Mouse (Mus musculus) adrenal gland, adult (tissue): ENCODE results near the gene Iars2.

ENCODE experiments used
- DNase-seq, 2 experiments: peaks; one replicate each; pipeline ENCODE4 v3.0.0; 2022 to 2023; ENCODE audit warnings: low spot score in 1 of 2; ENCODE audit not compliant: inconsistent age in 2 of 2

Gene Iars2

DNA sequence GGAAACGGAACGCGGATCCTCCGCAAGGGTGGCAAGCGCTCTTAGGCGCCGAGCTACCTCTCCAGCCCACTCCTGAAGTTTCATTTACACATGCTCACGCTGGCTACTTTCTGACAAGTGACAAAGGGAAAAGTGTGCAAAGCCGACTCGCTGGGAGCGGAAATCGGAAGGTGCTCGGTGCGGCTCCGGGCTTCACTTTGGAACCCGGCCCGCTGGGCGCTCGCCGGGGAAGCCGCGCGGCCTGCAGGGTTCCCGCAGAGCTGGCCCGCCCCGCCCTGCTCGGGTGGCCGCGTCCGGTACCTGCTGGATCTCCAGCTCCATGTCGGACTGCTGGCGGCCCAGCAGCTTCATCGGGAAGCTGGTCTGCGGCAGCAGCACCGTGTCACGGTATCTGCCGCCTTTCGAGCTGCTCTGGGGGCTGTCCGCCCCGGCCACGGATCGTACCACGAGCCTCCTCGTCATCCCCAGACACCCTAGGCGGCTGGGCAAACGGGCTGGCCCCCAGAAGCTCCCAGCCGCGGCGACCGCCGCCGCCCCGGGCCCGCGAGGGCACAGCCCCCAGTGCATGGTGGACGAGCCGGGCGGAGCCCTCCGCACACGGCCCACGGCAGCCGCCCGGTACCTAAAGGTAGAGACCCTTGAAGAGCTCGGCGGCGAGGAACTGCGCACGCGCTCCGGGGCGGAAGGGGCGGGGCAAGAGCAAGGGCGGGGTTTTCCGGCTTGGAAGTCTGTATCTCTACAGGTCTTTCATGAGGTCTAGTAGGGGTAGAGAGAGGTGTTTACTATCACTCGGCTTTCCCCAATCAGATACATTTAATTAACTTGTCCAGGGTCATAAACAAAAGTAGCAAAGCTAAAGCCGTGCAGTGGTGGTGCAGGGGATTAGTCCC lies at the start of gene Iars2:
Gene Iars2 (minus strand): TSS at position 676 of the 890 bp plus-strand sequence.
- DNase-seq = peak; percentile 93 to 98

DNA sequence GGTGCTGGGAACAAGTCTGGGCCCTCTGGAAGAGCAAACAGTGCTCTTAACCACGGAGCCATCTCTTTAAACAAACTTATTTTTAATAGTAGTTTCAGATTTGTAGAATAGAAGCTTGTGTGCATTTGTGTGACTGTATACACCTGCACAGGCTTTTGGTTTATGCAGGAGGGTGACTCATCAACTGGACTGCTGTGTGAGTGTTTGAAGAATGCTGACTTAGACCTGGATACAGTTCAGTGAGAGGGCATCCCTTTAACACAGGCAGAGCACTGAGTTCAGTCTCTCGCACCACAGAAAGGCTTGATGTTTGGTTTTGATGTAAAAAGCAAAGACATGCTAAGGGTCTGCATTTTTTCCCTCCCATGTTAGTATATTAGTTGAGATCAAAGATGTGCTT lies 48.2 kb upstream of the Iars2 start:
- DNase-seq = no peak

DNA sequence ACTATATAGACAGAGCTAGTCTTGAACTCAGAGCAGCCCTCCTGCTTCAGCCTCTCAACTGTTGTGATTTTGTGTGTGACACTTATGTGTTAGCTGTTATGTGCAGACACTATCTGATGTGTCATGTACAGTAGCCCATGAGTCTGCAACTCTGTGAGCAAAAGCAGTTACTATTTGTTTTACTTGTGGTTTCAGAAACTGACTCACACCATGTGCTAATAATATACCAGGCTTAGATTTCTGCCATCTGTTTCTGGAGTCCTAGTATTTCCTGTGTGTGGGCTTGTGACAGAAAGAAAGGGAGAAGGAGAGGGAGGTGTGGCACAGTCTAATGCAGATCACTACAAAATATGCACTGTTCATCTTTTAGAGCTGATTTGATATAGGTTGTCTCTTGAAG lies 47.2 kb upstream of the Iars2 start:
- no peak for DNase-seq

DNA sequence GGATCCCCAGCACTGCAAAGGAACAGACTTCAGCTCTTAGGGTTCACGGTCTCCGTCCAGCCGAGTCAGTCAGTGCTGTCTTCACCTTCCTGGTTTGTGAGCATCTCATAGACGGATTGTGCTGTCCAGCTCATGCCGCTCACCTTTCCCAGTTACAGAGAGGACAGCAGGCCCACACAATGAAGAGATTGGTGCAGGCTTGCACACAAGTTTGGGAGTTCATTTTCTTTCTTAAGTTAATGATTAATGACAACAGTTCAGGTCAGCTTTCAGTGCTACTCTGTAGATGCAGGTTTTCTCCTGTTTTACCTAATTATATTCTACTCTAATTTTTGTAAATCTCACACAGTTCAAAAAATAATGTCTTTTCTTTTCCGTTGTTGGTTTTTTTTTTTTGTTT lies 40.8 kb upstream of the Iars2 start:
- DNase-seq = no peak

DNA sequence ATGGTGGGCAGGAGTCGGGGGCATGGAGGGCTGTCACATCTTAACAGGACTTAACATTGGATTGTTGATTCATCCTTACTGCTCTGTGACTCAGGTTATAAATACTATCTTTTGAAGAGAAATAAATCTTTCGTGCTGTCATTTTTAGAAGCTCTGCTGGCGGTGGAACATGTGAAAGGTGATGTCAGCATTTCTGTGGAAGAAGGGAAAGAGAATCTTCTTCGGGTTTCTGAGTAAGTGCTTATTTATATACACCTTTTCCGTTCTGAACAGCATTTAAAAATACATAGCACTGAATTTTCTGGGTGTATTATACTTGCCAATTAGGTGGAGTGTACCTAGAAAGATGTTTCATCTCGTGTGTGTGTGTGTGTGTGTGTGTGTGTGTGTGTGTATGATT lies 38.2 kb upstream of the Iars2 start:
- DNase-seq = peak in 1 of 2 experiments; percentile 46

DNA sequence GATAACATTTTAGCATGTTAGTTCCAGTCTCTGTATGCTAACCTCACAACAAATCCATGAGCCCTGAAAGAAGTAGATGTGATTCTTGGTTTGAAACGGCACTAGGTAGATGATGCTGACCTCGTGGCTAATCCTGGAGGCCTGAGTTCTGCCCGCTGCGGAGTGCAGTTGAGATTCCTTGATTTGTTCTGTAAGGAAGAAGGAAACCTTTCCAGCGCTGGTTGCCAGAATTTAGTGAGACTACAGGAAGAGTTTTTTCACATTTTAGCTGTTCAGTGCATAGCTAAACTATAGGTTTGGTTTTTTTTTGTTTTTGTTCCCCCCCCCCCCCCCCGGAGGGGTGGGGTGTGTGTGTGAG lies 35.0 kb upstream of the Iars2 start:
- no peak for DNase-seq

DNA sequence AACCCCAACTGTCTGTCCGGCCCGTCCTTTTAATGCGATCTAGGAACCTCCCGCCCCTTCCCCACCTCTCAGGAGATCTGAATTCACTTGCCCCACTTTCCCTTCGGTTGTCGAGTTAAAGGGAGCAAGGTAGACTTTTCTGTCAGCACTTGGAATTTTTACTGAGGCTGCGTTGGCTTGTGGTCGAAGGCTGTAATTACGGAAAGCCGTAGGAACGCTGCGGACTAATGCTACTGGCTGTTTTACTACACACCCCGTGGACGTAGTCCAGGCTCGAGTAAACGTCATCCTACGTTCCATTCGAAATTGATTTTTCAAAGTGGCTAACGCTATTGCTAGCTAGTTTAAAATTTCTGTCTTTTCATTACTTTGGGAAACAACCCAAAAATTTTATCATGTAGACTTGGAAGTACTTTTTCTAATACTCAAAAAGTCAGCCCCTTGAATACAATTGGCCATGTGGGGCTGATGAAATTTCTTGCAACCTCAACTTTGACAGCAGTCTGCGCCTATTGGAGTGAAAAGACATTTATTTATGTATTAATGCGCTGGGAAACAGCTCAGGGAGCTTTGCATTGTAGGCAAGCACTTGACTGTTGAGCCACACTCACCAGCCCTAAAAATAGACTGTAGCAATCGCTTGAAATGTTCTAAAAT lies 34.5 kb upstream of the Iars2 start:
- DNase-seq = peak; percentile 57 to 83

DNA sequence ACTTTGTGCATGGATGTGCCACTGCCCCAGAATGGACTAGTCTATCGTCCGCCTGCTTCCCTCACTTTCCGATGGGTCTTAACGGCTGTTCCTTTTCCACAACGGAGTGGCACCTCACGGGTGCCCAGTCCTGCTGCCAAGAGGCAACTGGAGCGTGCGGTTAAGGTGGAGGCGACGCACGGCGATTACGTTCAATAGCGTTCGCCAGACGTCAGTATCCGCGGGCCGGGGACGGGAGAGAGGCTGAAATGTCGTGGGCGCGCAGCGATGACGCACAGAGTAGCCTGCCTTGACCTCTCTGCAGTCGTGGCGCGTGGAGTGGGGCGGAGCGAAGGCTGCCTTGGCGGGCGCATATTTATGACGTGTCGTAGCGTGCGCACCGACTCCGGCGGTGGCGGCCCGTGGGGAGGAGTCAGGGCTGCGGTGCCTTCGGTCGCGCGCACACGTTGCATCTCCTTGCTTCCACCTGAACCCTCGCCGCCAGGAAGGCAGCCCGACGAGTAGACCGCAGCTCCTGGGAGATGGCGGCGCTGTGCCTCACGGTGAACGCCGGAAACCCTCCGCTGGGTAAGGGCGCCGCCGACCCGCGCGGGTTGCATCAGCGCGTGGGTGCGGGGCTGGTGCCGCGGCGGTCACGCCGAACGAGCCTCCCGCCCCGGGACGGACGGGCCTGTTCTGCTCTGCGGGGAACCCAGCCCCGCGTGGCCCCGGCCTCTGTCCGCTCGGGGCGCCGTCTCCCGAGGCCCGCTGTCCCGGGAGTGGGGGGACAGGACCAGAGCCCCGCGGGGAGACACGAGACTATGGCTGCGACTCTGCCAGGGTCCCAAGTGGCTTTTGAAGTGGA lies 33.7 kb upstream of the Iars2 start, which contains the start of gene Eprs:
Gene Eprs (plus strand): TSS at position 368 of the 844 bp plus-strand sequence.
- DNase-seq = peak; percentile 99 to 100

DNA sequence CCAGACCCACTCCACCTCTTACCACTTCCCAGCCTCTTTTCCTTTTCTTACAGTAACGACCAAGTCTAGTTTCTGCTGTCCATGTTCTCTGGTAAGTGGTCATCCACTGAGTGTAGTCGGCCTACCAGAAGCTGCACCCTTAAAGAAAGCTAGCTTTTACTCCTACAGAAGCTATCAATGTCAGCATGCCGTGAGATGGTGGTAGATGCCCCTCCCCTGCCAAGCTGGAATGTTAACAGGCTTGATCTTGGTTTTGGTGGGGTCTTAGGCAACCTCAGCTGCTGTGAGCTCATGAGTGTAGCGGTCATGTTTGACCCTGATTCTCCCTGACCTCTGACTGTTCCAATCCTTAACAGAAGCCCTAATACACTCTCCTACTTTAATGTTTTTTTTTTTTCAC lies 29.0 kb upstream of the Iars2 start:
- no peak for DNase-seq

DNA sequence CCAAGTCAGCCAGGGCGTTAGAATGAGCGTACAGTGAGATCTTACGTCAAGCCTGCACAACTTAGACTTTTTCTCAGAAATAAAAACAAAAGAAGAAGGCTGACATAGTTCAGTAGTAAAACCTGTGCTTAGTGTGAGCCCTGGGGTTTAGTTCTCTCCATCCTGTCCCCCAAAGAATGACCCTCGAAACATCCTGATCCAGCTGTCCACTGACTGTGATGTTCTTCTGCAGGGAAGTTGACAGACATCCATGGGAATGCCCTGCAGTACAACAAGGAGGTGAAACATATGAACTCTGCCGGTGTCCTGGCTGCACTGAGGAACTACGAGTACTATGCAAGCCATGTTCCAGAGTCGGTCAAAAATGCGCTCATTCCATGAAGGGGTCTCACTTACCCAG lies 27.1 kb upstream of the Iars2 start:
- no peak for DNase-seq

DNA sequence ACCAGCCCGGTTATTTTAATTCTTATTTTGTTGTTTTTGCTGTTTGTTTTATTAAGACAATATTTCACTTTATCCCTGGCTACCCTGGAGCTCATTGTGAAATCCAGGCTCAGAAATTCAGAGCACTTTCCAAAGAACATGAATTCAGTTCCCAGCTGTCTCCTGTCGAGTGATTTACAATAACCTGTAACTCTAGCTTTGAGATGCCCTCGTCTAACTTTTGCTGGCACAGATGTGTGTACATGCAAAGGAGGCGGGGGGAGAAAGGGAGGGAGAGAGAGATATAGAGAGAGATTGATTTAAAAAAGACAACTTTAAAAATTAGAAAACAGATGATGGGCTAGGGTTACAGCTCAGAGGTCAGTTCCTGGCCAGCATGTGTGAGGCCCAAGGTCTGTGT lies 25.5 kb upstream of the Iars2 start:
- no peak for DNase-seq

DNA sequence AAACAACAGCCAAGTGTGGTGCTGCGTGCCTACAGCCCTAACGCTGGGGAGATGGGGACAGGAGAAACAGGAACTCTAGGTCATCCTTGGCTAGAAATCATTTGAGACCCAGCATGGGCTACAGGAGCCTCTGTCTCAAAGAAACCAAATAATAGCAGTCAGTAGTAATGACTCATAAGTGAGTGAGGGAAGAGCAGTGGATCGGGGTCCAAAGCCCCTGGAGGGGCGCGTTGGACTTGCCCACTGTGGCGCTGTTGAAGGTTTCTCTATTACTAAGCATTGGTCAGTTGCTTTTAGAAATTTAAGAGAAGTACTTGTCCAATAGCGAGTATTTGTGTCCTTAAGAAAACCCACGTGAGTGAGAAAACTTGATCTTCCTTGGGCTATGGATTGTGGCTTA lies 24.2 kb upstream of the Iars2 start:
- DNase-seq = no peak

DNA sequence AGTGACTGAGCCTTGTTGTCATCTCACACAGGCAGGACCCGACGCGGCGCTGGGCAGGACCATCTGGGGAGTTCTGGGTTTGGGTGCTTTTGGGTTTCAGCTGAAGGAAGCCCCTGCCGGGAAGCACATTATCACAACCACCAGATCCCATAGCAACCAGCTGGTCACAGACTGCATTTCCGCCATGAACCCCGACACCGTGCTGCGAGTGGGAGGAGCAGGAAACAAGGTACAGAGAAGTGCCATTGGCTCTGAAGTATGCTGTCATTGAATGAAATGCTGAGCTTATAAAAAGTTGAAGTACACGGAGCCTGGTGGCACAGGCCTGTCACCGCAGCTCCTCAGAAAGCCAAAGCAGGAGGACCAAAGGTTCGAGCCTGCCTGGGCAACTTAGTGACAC lies 23.0 kb upstream of the Iars2 start:
- DNase-seq = no peak

DNA sequence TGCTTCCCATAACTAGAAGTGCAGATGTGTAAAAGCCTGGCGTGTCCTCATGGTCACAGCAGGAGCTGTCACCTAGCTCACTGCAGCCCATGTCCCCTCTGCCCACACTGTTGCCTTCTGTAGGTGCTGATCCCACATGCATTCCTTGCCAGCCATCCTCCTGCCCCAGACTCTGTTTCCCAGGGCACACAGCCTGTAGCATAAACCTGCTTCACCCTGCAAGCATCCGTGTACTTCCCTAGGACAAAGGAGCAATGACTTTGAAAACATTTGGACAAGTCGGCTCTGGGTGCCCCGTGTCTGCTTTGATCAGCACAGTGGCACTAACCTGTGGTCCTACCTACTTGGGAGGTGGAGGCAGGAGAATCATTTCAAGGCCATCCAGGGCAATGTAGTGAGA lies 21.4 kb upstream of the Iars2 start:
- DNase-seq = no peak

DNA sequence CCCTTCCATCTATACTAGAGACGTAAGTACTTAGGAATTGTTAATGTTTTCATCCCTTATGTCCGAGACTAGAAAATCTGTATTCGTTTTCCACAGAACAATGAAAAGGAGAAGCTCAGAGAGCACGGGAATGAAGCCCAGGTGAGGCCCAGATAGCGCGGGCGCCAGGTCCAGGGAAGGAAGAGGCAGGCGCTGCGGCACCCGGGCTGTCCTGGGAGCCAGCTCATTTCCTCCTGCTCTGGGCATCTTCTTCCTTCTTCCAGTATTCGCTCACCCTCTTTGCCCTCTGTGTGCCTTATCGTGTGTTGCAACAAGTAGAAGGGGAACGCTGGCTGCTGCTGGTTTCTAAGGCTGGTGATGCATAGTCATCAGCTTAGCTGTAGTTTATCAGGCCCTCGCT lies 20.5 kb upstream of the Iars2 start:
- no peak for DNase-seq

DNA sequence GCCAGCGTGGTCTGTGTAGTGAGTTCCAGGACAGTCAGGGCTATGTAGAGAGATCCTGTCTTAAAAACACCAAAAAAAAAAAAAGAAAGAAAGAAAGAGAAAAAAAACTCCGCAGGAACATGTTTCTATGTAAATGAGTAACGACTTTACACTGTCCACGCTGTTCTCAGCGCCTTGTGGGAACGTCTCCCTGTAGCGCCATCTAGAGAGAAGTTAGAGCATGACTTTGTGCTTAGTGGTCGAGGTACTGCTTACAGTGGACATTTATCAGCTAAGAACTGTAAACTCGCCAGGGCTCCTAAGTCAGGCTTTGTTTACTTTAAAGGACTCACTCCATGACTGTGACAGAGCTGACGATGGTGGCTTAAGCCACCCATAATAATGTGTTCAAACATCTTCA lies 17.0 kb upstream of the Iars2 start:
- DNase-seq = no peak

DNA sequence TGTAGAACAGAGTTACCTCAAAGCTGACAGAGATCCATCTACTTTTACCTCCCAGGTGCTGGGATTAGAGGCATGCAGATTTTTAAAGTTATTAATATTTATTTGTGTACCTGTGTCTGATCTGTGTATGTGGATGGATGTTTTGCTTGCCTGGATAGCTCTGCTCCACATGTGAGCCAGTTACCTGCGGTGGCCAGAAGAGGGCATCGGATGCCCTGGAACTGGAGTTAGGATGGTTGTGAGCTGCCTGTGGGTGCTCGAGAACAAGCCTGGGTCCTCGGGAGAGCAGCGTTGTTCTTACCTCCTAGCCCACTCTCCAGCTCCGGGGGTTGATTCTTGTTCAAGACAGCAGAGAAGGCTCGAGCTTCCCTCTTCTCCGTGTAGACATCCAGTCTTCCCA lies 14.2 kb upstream of the Iars2 start:
- no peak for DNase-seq

DNA sequence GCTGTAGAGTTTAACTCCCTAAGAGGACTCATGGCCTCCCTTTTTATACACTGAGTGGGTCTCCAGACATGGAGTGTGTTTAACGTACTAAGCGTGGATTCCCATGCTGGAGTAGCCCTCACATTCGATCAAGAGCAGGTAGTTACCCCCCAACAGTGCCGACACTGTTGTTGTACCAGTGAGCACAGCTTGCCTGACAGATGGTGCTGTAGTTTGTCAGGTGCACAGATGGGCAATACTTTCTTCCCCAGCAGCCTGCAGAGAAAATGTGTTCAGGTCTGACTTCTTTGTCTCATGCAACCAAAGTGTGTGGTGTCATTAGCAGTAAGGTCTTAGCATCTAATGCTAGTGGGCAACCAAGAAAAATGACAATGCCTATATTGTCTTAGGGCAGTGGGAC lies 13.2 kb upstream of the Iars2 start:
- DNase-seq = no peak

DNA sequence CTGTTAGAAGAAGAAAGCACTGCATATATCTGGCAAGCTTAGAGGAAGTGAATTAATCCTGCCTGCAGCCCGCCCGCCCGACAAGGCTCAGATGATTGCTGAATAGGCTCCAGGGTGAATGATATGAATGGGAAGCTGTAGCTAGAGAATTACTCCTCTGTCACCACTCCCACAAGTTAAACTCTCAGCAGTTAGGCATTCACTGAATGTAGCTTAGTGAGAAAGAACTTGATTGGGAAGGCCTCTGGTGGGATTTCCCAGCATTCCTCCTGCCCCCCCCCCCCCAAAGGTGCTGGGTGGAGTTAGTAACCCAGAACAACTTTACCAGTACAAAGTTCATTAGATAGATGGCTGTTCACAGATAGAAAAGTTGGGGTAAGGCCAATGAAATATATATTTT lies 7.3 kb upstream of the Iars2 start:
- DNase-seq = no peak

DNA sequence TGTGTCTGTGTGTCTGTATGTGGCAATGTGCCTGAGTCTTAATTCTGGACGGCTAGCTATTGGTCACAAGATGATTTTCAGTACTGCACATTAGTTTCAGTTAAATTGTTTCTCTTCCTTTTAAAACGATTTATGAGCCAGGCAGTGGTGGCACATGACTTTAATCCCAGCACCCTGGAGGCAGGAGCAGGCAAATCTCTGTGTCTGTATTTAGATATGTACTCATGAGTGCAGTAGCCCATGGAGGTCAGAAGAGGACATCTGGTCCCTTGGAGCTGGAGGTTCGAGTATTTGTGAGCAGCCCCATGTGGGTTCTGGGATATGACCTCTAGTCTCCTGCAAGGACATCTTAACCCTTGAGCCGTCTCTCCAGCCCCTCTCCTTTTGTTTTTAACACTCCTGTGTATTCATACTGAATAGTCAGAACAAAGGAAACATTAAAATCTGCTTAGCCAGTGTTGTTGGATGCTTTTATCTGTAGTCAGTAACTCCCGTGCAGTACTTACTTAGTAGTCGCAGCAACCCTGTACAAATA lies 6.1 kb upstream of the Iars2 start:
- DNase-seq = no peak

DNA sequence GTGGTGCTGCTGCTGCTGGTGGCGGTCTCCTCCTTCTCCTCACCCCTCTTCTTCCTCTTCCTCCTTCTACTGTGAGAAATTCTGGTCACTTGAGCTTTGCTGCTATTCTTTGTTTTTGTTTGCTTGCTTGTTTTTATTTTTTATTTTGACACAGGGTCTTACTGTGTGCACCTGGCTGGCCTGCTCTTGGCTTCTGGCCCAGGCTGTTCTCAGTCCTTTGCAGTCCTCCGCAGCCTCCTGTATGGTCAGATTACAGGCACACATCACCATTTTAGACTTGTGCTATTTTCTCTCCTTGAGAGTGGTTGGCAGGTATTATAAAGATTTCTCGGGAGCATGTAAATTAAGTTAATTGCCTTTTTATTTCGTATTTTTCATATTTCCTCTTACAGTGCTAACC lies 4.9 kb upstream of the Iars2 start:
- DNase-seq = no peak
